Mouse (Mus musculus) liver, embryonic 14 days (tissue): ENCODE measurements around the gene Micu2. TPM values are rescaled to one million over a fixed set of nuclear protein-coding genes. Genes with fewer than 3 reads are reported as not detected.

Experiments
- polyA plus RNA-seq: library from polyadenylated mRNA; depleted of rRNA; stranded (reverse); fragments of >200 nt; gene quantifications from 2 replicates; pipeline ENCODE4 v1.2.3, GENCODE M21; 2012; rRNA removed

The Micu2 gene
- polyA plus RNA-seq, result 14.7 and 16.4 TPM in 2 replicates

DNA sequence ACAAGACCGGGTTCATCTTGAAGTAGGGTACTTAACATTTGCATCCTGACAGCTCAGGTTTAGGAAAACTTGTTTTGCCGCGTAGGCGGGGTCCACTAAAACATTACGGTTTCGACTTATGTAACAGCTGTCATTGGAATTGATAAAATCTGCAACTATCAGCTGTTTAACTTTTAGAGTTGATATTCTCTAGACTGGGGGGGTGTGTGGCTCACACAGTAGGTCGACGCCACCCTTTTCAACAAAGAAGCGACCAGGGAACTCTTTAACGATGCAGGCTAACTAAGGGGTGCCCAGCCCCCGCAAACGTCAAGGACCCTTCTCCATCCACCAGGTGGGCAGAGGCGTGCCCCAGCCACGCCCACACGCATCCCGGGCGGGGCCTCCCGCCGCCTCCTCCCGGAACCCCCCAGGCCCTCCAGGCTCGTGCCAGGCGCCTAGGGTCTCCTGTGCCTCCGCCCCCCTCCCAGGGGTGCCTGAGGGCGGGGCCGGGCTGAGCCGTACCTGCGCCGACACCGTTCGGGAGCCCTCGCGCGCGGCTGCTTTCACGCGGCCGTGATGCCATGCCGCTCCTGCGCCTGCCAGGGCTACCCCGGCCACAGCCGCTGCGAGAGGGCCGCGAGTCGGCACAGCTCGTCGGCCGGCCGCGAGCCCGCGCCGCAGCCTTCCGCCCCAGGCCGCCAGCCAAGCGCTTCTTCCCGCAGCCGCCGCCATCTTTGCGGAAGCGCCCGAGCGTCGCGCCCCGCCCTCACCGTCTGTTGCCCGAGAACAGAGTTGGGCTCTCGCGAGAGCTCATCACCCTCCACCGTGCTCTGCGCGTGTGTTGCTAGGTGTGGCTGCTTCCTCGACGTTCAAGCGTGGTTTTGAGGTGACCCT is at the start of gene Micu2:
Gene Micu2 (minus strand): TSS at position 737 of the 876 bp plus-strand sequence.

GRCm38 (mm10) chr14:57890011-57890842 is 108.8 kb downstream of the Micu2 start, which contains the start of gene Zdhhc20:
Gene Zdhhc20, minus strand, starts transcription at chr14:57890276.

Other genes starting within 250 kb of the Micu2 start
- 3.0 and 3.6 TPM in 2 replicates for gene Lats2, start 240.9 kb downstream of the Micu2 start, polyA plus RNA-seq
- gene Sap18, start 201.1 kb downstream of the Micu2 start, polyA plus RNA-seq, result 15.9 and 16.2 TPM in 2 replicates
- gene Ska3, start 173.1 kb downstream of the Micu2 start, polyA plus RNA-seq, result 7.8 and 10.4 TPM in 2 replicates
- 40.7 and 44.8 TPM in 2 replicates for gene Mrpl57, start 173.0 kb downstream of the Micu2 start, polyA plus RNA-seq
- 3.0 and 3.9 TPM in 2 replicates for gene Zdhhc20, start 109.0 kb downstream of the Micu2 start, polyA plus RNA-seq
- gene Fgf9, start 71.3 kb upstream of the Micu2 start, polyA plus RNA-seq, result 0.15 and 0.17 TPM in 2 replicates